Mouse (Mus musculus): ENCODE measurements around the gene Zzz3. TPM values are rescaled to one million over a fixed set of nuclear protein-coding genes. Genes with fewer than 3 reads are reported as not detected.
A peak's percentile ranks its signal among the peaks of the same experiment; 100 is the strongest.

Gene Zzz3
- total and polyA plus RNA-seq, 3 experiments = 64.2 to 116 (median 94.9) TPM

DNA sequence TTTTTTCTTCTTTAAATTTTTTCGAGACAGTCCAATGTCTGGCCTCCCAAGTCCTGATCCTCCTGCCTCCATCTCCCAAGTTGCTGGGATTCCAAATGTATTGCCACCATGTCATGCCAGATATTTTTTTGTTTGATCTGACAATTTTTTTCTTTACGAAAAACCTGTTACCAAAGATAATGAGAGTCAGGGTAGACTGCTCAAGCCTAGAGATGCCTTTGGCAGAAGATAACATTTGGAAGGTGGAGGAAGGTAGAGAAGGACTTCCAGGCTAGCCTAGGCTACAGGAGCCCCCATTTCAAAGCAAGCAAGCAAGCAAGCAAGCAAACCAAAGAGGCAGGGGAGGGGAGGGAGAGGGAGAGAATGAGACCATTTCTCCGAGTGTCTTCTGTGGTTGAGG lies 48.0 kb upstream of the Zzz3 start:
- in situ Hi-C loops (cut with MboI; ENCODE audit: low pct_ligation_motif_present, low pct_unique_long_range_greater_than_20kb, low sequenced_read_pairs) = no loop called here
- no peak overlapping the region for H3K27ac ChIP-seq (ENCODE audit: insufficient read depth, low read depth)
- peaks cover 0 to 24% of the 10 kb centered on the region in 2 experiments for H3K36me3 ChIP-seq (replicated peaks in 1 of 2; ENCODE audit: control insufficient read depth in 1 of 2, insufficient read depth in 1 of 2, low read length in 1 of 2)
- no peak for TF ChIP-seq PAX5 (IDR thresholded peaks at IDR 0.05; ENCODE audit: low read length)
- TF ChIP-seq JUN (IDR thresholded peaks at IDR 0.05; ENCODE audit: insufficient read depth, low read depth, low read length) = no peak
- no peak for TF ChIP-seq BHLHE40 (IDR thresholded peaks at IDR 0.05; ENCODE audit: low read depth, low read length)
- TF ChIP-seq ZC3H11A (IDR thresholded peaks at IDR 0.05; ENCODE audit: low read depth, low read length) = no peak
- no peak for TF ChIP-seq KAT2A (IDR thresholded peaks at IDR 0.05; ENCODE audit: insufficient replicate concordance, low read length)
- TF ChIP-seq NRF1 (IDR thresholded peaks at IDR 0.05; ENCODE audit: low read depth, low read length) = no peak
- TF ChIP-seq EP300 (IDR thresholded peaks at IDR 0.05; ENCODE audit: low read length) = no peak
- no peak for TF ChIP-seq ZNF384 (IDR thresholded peaks at IDR 0.05; ENCODE audit: low read depth, low read length)
- TF ChIP-seq JUND (conservative IDR thresholded peaks at IDR 0.05; ENCODE audit: low read depth, low read length) = no peak
- TF ChIP-seq ZKSCAN1 (IDR thresholded peaks at IDR 0.05; ENCODE audit: borderline replicate concordance, low read depth, low read length) = no peak
- no peak for TF ChIP-seq MAX (IDR thresholded peaks at IDR 0.05; ENCODE audit: low read length)
- TF ChIP-seq MYC (IDR thresholded peaks at IDR 0.05; ENCODE audit: low read depth, low read length) = no peak
- H3K27me3 ChIP-seq (replicated peaks) = no peaks in the 10 kb centered on the region
- peak overlapping the region; percentile 69 to 72 (median 72) for H3K4me3 ChIP-seq (replicated peaks in 1 of 3; ENCODE audit: low read depth in 2 of 3, low read length in 2 of 3, poor library complexity in 1 of 3)
- peak overlapping the region; percentile 91 for H3K9ac ChIP-seq (ENCODE audit: insufficient read depth, low read depth)
- H3K9me3 ChIP-seq (replicated peaks; ENCODE audit: low read length) = no peaks in the 10 kb centered on the region
- dilution Hi-C loops (cut with MboI; ENCODE audit: extremely low pct_ligation_motif_present, extremely low pct_unique_long_range_greater_than_20kb, low sequenced_read_pairs) = no loop called here
- peak overlapping the region; percentile 96 for H3K4me2 ChIP-seq (ENCODE audit: insufficient read depth, low read depth, poor library complexity, severe bottlenecking)
- DNase-seq (ENCODE audit: extremely low read depth) = no peak
- peaks cover 3 to 21% of the 10 kb centered on the region in 2 experiments for H3K4me1 ChIP-seq (ENCODE audit: control insufficient read depth in 1 of 2, insufficient read depth in 2 of 2)
- peaks cover 43% of the 10 kb centered on the region for H3K79me2 ChIP-seq (replicated peaks; ENCODE audit: control insufficient read depth, extremely low read depth, insufficient read depth, poor library complexity, severe bottlenecking)

DNA sequence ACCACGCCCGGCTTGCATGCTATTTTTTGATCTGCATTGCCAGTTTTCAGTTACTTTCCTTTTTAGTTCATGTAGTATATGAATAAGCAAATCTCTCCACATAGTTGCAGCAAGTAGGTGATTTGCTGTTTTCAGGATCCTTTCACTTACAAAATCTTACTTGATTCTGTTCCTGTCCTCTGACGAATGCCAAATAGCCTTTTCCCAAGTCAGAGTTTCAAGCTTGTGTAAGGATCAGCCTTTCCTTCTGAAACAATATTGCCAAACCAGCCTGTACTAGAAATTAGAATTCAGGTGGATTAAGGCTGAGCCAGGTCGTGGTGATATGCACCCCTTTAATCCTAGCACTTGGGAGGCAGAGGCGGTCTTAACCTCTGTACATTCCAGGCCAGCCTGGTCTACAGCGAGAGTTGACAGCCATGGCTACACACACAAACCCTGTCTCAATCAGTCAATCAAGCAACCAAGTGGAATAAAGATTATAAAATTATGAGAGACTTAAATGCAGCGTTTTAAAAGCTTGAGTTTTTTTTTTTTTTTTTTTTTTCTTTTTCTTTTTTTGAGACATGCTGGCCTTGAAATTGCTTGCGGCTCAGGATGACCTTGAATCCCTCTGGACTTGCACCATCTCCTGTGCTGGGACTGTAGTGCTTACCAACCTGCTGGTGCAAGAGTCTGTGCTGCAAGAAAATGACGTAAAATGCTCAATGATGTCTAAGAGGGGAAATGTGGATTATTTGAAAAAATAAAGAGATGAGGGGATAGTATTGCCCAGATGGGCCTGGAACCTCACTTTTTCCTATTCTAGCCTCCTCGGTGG lies 47.1 kb upstream of the Zzz3 start:
- no peak overlapping the region for H3K9ac ChIP-seq (ENCODE audit: insufficient read depth, low read depth)
- dilution Hi-C loops (cut with MboI; ENCODE audit: extremely low pct_ligation_motif_present, extremely low pct_unique_long_range_greater_than_20kb, low sequenced_read_pairs) = no loop called here
- in situ Hi-C loops (cut with MboI; ENCODE audit: low pct_ligation_motif_present, low pct_unique_long_range_greater_than_20kb, low sequenced_read_pairs) = no loop called here

GRCm38 (mm10) chr3:152350431-152350830 lies 44.8 kb upstream of the Zzz3 start:
- in situ Hi-C loops (cut with MboI; ENCODE audit: low pct_ligation_motif_present, low pct_unique_long_range_greater_than_20kb, low sequenced_read_pairs) (no loop called here), dilution Hi-C loops (cut with MboI; ENCODE audit: extremely low pct_ligation_motif_present, extremely low pct_unique_long_range_greater_than_20kb, low sequenced_read_pairs) (no loop called here)
- H3K27ac ChIP-seq (ENCODE audit: insufficient read depth, low read depth) = no peak overlapping the region
- H3K27me3 ChIP-seq (replicated peaks) = no peaks in the 10 kb centered on the region
- H3K4me1 ChIP-seq (ENCODE audit: control insufficient read depth in 1 of 2, insufficient read depth in 2 of 2) = peaks cover 8 to 38% of the 10 kb centered on the region in 2 experiments
- peaks cover 48% of the 10 kb centered on the region for H3K79me2 ChIP-seq (replicated peaks; ENCODE audit: control insufficient read depth, extremely low read depth, insufficient read depth, poor library complexity, severe bottlenecking)
- H3K36me3 ChIP-seq (replicated peaks in 1 of 2; ENCODE audit: control insufficient read depth in 1 of 2, insufficient read depth in 1 of 2, low read length in 1 of 2) = peaks cover 6 to 37% of the 10 kb centered on the region in 2 experiments
- no peak overlapping the region for H3K4me2 ChIP-seq (ENCODE audit: insufficient read depth, low read depth, poor library complexity, severe bottlenecking)
- H3K9me3 ChIP-seq (replicated peaks; ENCODE audit: low read length) = no peaks in the 10 kb centered on the region
- no peak for DNase-seq (ENCODE audit: extremely low read depth)
- no peak overlapping the region for H3K4me3 ChIP-seq (replicated peaks in 1 of 3; ENCODE audit: low read depth in 2 of 3, low read length in 2 of 3, poor library complexity in 1 of 3)
- no peak overlapping the region for H3K9ac ChIP-seq (ENCODE audit: insufficient read depth, low read depth)
- TF ChIP-seq EP300 (IDR thresholded peaks at IDR 0.05; ENCODE audit: low read length) = no peak
- TF ChIP-seq SIN3A (IDR thresholded peaks at IDR 0.05; ENCODE audit: low read length) = no peak
- no peak for TF ChIP-seq NRF1 (IDR thresholded peaks at IDR 0.05; ENCODE audit: low read depth, low read length)
- TF ChIP-seq ETS1 (conservative IDR thresholded peaks at IDR 0.05; ENCODE audit: low read depth, low read length) = no peak
- no peak for TF ChIP-seq MEF2A (IDR thresholded peaks at IDR 0.05; ENCODE audit: borderline replicate concordance, low read depth, low read length)
- no peak for TF ChIP-seq POLR2A (IDR thresholded peaks at IDR 0.05; ENCODE audit: low read depth, low read length)
- no peak for TF ChIP-seq CTCF (conservative IDR thresholded peaks at IDR 0.05 in 1 of 2, IDR thresholded peaks at IDR 0.05 in 1 of 2; ENCODE audit: low read depth in 2 of 2, low read length in 2 of 2)
- no peak for TF ChIP-seq MXI1 (IDR thresholded peaks at IDR 0.05; ENCODE audit: low read depth, low read length)
- TF ChIP-seq ZC3H11A (IDR thresholded peaks at IDR 0.05; ENCODE audit: low read depth, low read length) = no peak
- no peak for TF ChIP-seq IRF4 (IDR thresholded peaks at IDR 0.05; ENCODE audit: low read depth, low read length)
- TF ChIP-seq CHD1 (IDR thresholded peaks at IDR 0.05; ENCODE audit: low read depth, low read length) = no peak
- no peak for TF ChIP-seq PAX5 (IDR thresholded peaks at IDR 0.05; ENCODE audit: low read length)

More for the DNA sequence above, 47.1 kb upstream of the Zzz3 start:
- no peak for TF ChIP-seq SIN3A (IDR thresholded peaks at IDR 0.05; ENCODE audit: low read length)
- H3K9me3 ChIP-seq (replicated peaks; ENCODE audit: low read length) = no peaks in the 10 kb centered on the region
- H3K36me3 ChIP-seq (replicated peaks in 1 of 2; ENCODE audit: control insufficient read depth in 1 of 2, insufficient read depth in 1 of 2, low read length in 1 of 2) = peaks cover 4 to 30% of the 10 kb centered on the region in 2 experiments
- H3K4me1 ChIP-seq (ENCODE audit: control insufficient read depth in 1 of 2, insufficient read depth in 2 of 2) = peaks cover 3 to 25% of the 10 kb centered on the region in 2 experiments
- no peak for DNase-seq (ENCODE audit: extremely low read depth)
- H3K79me2 ChIP-seq (replicated peaks; ENCODE audit: control insufficient read depth, extremely low read depth, insufficient read depth, poor library complexity, severe bottlenecking) = peaks cover 45% of the 10 kb centered on the region
- H3K27me3 ChIP-seq (replicated peaks) = no peaks in the 10 kb centered on the region
- H3K4me3 ChIP-seq (replicated peaks in 1 of 3; ENCODE audit: low read depth in 2 of 3, low read length in 2 of 3, poor library complexity in 1 of 3) = no peak overlapping the region
- H3K4me2 ChIP-seq (ENCODE audit: insufficient read depth, low read depth, poor library complexity, severe bottlenecking) = no peak overlapping the region
- no peak overlapping the region for H3K27ac ChIP-seq (ENCODE audit: insufficient read depth, low read depth)

Data from CH12.LX (cell line).